Mouse (Mus musculus): ENCODE data around the gene Cmip.

Gene Cmip

DNA sequence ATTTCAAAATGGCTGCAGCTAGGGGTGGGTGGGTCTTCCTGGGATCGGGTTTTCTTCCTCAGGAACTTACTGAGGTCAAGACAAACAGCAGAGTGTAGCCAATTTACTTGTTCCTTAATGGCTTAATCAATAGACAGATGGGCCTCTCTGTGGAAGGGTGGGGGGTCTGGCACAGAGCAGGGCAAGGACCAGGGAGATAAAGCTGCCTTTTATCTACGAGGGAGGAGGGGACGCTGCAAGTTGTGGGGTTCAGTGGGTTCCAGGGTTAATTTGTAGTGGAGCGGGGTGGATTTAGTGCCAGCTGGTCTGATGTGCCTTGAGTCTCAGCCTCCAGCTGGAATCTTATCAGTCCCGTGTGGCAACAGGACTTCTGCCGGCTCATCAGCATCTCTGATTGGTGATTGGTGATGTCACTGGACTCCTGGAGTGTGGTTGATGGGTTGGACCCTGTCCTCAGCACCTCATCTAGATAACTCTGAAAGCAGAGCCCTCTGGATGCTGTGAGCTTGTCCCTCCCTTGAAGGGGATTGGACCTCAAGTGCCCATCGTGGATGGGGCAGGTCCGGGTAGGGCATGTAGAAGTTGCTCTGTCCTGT lies 65.9 kb downstream of the Cmip start:
- no peak for DNase-seq (ENCODE audit: low spot score)

DNA sequence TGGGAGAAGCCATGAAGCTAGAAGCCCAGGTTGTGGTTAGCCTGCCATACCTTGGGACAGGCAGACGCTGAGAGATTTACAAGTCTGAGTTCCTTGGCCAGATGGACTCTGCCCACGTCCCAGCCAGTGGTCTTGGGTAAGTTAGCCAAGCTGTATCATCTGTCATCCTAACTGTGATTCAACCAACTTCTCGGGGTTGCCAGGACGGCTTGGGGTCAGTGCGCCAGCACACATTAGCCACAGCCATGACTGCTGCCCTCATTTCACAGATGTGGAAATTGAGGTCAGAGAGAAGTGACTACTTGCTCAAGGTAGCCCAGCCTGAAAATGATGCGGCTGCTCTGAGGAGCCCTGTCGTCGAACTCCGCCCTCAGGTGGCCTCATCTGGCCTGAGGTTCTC lies 68.0 kb downstream of the Cmip start:
- no peak for DNase-seq (ENCODE audit: low spot score)

DNA sequence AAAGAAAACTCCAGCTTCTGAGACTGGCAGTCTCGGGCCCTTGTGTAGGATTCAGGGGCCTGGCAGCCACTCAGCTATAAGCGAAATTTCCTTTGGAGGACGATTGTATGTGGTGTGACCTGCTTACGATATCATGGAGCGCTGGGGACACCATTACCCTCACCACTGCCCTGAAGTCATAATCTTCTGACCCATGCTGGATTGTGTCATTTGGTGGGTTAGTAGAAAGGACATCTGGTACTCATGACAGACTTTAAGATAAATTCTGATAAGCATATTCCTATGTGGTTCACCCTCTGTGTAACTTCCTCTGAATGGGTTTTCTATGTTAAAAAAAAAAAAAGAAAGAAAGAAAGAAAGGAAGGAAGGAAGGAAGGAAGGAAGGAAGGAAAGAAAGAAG lies 69.9 kb downstream of the Cmip start:
- no peak for DNase-seq (ENCODE audit: low spot score)

DNA sequence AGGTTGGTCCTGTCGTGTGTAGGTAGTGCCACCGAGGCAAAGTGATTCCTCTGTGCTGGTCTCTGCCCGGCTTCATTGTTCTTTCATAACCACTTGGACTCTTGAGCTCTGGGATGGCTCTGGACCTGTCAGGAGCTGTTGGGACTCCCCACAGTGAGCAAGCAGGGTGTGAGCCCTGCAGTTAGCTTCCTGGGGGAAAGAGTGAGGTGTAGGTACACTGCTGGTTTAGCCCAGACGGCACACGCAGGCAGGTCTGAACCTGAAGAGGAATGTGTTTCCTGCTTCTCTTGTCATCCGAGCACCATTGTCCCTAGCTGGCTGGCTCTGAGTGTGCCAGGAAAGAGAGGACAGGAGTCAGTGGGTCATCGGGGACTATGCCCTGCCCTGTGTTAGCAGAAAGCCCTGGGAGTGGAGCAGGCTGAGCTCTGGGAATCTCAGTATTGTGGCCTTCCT lies 70.5 kb downstream of the Cmip start:
- no peak for DNase-seq (ENCODE audit: low spot score)

DNA sequence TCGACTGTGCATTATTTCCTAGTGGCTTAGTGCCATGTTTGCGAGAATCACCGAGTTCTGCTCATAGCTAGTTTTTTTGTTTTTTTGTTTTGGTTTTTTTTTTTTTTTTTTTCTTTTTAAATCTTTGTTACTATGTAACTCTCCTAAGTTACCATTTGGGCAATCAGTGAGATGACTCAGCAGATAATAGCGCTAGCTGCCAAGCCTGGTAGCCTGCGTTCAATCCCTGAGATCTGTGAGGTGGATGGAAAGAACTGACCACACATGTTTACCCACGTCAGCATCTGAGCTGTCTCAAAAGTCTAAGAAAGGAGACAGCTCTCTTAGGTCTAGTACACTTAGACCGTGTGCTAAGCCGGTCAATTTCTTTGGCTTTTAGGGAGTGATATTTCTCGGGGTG lies 71.9 kb downstream of the Cmip start:
- DNase-seq (ENCODE audit: low spot score): no peak

DNA sequence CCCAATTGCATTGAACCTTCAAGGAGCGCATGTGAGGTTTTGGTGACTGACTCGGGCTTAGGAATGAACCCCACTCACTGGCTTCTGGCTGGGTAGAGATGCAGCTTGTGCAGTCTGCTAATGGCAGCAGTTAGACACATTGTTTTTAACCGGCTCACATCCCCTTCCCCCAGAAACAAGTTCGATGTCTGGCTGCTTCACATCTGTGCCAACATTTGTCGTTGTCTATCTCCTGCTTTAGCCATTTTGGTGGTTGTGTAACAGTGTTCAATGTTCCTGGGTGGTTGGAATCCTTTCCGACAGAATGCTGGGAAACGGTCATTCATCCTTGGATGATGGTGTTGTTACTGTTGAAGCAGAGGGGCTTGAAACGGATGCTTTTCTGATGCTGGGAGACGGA lies 72.3 kb downstream of the Cmip start:
- no peak for DNase-seq (ENCODE audit: low spot score)

DNA sequence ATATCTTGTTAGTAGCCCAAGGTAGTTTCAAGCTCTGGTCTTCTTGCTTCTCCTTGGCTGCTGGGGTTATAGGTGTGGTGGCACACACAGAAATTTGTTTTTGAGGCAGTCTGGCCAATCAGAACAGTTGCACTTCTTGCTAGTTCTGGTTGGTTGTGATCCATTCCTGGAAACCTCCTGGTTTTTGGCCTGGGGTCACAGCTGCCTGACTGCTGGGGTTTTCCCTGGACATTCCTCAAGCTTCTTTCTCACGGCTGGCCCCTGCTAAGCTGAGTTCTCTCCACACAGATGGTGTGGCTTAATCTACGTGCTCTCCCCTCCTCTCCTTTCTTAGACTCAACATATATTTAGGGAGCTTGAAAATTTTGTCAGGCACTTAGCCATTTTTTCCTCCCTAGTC lies 73.0 kb downstream of the Cmip start:
- no peak for DNase-seq (ENCODE audit: low spot score)

DNA sequence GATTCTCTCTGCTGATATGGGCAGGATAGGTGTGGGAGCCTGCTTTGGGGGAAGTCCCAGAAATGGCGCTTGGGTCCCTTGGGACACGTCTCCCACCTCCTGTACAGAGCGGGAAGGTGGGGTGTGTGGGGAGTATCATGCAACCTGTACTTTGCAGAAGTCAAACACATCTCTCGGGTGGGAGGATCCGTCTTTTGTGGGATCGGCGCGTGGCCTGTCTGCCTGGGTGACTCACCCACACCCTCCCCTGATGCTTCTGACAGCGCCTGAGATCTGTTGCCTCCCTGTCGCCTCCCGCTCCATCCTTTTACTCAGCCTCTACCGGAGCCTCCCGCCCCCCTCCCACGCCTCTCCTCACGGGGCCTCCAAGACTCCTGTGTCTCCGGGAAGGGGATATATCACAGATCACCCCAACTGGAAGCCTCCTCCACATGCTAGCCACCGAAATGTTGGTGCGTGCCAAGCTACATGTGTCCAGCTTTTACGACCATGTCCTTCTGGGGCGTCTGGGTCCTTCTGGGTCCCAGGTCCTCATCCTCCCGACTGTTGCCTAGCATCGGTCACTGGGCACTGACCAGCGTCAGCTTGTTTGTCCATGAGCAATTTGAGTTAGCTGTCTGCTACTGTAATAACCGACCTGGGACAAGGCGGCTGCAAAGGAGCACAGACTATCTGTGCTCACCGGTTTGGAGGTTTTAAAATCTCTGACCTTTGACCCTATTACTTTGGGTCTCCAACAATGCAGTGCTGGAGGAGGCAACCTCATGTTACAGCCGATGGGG lies 75.6 kb downstream of the Cmip start:
- DNase-seq (ENCODE audit: low spot score): no peak

DNA sequence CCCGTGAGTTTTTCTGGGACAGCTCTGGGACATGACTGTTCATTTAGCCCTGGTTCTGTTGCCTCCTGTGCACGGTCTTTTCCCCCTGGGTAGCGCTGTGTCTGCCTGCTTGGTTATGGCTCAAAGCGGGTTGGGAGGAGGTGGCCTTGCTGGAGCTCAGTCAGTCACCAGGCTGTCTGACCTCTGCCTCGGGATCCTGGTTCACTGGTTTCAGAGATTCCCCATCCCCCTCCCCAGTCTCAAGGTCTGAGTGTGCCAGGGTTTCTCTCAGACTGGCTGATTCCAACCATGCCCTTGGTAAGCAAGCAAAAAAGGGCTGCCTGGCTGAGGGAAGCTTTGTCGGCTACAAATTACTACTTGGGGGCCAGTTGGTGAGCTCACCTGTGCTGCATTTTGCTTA lies 76.8 kb downstream of the Cmip start:
- DNase-seq (ENCODE audit: low spot score): no peak

DNA sequence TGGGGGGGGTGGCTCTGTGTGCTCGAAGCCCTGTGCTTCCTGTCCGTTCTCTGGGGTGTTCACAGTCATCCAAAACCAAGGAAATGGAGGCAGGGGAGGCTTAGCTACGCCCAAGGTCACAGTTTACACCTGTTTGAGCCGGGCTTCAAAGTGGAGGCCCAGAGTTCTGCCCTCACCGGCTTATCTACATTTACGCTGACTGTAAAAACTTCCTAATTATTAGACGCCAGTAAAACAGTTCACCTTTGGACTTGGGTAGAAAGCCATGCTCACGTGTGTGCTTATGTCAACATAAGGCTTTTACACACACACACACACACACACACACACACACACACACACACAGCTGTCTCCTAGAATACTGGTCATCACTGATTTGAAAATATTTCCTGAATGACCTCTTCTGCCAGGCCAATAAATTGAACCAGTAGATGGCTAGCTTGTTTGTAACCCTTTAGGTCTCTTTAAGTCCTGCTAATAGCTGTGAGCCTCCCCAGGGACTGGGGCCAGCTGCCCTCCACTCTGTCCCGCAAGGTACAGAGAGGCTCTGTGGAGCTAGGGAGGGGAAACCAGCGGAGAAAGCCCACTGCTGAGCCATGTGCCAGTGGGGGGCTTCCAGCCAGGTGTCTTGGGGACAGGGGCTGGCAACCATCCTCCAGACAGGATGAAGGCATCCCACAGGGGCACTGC lies 77.3 kb downstream of the Cmip start:
- DNase-seq (ENCODE audit: low spot score): no peak

DNA sequence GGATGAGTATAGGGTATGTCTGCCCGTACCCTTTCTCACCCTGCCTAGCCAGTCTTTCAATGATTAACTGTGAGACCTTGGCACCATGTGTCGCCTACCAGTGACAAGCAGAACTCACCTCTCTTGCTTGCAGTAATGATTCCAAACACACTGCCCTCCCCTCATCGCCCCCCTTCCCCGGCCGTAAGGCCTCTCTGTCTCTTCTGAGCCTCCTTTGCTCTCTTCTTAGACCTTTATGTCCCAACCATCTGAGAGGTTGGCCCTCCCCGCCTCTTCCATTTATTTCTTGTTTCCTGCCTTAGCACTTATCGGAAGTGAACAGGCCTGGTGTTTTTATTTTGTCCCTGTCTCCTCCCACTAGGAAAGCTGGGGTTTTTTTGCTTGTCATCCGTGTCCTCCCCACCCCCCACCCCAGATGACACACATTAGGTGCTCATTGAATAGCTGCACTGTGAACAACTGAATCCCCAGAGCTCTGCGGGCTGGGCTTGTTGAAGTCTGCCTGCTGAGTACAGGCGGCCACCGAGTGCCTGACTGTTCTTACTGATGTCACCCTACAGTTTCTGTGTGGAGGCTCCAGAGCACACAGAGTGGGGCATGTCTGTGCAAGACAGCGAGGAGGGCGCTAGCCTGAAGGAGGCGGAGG lies 78.0 kb downstream of the Cmip start:
- DNase-seq (ENCODE audit: low spot score): no peak

DNA sequence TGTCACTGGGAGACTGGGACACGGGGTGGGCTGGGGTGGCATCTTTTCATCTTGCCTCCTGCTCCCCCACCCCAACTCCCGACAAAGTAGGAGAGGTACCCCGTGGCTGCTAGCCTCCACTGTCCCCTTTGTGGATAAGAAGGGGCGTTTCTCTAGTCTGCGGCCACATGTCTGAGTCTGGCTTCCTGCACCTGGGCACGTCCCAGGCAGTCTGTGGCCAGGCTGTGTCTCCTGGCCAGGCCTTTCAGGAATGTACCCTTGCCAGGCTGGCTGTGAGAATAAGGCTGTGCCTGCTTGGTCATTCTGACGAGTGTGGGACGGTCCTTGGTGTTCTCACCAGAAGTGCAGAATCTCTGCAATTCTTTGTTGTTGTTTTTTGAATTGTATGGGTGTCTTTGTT lies 78.6 kb downstream of the Cmip start:
- no peak for DNase-seq (ENCODE audit: low spot score)

DNA sequence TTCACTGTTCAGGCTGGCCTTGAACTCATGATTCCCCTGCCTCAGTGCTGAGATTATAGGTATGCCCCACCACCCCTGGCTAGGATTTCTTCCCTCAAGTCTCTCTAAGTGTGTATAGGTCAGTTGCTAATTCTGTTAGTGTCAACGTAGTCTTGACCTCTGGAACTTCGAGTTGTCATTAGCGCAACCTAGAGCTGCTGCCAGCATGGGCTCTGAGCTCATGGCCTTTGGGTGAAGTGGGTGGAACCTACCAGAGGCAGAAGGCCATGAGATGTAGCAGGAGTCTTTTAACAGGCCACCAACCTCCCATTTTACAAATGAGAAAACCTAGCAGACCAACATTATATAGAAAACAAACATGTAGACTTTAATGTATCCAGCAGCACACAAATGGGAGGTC lies 80.3 kb downstream of the Cmip start:
- DNase-seq (ENCODE audit: low spot score): no peak

DNA sequence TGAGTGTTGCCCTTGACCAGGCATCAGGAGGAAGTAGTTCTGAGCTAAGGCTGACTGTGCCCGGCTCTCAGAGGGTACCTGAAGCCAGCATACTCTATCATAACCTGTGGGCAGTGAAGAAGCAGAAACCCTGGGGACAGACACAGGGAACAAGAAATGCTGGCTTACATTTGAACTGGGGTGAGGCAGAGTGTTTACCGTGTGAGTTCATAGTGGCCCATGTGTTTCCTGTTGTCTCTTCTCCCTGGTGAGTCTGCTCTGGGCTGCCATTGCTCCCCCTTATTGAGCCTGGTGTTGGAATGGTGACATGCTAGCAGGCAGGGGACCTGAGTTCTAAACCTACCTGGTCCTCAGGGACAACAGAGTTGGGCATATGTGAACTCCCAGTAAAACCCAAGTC lies 81.8 kb downstream of the Cmip start:
- DNase-seq (ENCODE audit: low spot score): no peak

DNA sequence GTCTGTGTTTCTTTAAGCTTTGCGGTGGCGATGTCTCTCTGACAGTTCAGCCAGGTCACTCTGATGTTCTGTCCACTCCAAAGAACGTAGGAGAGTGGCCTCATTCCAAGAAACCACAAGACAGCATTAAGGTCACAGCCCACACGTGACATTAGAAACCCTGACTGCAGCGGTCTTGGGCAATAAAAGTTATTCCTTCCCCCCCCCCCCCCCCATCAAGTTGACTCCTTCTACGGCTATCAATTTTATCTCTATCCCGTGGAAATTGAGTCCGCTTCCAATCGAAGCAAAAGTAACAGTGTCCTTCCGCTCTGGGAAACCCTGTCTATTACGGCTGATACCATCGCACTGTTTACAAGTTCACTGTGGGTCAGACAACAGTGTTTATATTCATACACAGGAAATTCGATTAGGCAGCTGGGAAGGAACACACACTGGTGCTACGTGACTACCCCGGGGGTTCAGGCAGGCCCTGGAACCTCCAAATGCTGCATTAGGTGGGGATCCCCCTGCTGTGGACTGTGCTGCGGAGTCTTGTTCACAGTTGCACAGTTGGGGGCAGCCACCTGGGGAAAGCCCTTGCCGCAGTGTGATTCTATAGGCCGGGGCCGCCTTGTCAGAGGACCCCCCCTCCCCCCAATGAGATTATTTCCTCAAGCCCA lies 82.6 kb downstream of the Cmip start:
- no peak for DNase-seq (ENCODE audit: low spot score)

DNA sequence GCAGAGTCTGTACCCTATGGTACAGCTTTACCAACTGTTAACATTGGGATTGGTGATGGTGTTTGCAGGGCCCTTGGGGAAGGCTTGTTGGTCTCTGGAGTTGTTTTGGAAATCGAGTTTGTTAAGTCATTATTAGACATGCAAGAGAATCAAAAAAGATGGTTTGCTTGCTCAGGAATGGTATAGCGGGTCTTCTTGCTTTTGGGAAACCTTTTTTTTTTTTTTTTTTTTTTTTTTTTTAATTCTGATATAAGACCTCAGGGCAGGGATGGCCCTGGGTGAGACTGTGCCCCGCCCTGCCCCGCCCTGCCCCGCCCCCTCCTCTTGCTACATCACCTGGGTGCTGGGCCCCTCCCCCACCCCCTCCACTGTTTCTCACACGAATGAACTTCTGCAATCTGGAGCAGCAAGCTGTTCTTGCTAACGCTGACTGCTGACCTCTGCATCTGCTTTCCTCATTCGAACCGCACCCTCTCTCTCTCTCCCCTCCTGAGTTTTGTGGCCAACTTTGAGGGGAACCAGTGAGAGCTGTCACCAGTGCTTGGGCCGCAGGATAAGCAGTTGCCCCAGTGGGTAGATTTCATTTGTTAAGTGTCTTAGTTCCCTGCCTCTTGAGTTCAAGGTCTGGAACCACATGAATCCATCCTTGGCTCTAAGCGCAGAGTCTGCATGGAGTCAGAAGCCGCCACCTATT lies 83.2 kb downstream of the Cmip start:
- DNase-seq (ENCODE audit: low spot score): no peak

DNA sequence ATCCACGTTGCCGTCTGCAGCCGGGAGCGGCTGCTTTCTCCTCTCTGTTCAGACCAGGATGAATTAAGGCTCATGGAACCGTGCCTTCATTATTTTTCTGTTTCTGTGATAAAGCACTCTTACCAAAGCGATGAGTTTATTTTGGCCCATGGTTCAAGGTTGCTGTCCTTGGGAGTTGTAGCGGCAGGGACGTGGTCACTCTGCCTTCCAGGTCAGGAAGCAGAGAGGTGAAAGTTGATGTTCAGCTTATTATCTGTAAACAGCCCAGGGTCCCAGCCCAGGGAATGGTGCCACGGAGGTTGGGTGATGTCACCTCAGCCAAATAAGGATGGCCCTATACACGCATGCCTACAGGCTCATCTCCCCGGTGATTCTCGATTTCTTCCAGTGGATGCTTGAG lies 83.9 kb downstream of the Cmip start:
- DNase-seq (ENCODE audit: low spot score): no peak

DNA sequence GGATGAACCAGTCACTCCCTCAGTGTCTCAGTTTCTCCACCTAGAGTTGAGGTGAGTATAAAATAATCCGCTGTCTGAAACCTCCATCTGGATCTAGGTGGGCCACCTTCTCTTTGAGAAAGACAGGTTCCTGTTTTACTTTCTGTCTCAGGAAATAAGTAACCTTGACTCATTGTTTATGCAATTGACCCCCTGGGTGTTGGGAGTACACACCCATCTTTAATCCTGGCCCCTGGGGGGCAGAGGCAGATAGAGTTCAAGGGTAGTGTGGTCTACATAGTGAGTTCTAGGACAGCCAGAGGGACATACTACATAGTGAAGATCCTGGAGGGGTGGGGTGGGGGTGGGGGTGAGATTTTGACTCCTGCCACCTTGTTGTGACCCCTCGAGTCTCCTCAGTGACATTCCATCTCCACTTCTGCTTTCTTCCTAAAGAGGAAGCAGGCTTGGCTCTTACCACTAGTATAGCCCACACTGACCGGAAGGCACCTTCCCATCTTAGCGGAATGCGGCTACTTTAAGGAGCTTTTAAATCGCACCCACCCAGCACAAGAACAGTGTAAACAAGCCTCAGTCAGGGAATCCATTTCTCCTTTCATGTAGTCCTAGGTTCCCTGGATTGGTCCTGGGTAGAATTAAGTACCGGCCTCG lies 86.0 kb downstream of the Cmip start:
- no peak for DNase-seq (ENCODE audit: low spot score)

DNA sequence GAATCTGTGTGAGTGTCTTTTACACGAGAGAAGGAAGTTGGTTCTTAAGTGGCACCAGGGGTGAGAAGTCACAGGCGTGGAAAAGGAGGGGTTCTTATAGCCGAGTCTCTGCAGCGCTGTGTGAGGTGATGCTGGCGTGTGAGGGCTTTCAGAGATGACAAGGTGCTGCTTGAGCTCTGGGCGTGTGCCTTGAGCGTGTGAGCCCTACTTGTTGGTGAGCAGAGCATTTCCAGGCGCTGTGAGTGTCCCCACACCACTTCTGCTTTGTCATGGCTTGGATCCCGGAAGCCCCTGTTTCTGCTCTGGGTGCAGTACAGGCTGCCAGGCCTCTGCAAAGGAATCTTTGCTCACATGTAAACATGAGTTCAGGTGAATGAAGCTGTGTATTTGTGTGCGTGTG lies 86.6 kb downstream of the Cmip start:
- no peak for DNase-seq (ENCODE audit: low spot score)

DNA sequence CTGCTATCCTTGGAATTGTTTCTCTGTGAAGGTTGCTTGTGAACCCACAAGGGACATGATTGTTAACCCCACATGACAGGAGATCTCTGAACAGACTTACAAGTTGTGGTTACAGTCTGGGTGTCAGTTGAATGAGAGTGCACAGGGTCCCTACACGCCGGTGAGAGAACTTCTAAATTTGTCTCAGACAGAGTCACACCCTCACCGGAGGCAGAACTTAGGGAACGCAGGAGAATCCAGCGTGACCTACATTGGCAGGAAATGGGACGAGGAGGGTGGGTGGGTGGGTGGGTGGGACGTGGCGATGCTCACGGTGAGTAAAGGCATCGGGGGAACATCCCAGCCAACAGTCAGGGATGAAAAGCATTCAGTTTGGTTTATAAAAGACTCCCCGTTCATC lies 88.0 kb downstream of the Cmip start:
- no peak for DNase-seq (ENCODE audit: low spot score)

DNA sequence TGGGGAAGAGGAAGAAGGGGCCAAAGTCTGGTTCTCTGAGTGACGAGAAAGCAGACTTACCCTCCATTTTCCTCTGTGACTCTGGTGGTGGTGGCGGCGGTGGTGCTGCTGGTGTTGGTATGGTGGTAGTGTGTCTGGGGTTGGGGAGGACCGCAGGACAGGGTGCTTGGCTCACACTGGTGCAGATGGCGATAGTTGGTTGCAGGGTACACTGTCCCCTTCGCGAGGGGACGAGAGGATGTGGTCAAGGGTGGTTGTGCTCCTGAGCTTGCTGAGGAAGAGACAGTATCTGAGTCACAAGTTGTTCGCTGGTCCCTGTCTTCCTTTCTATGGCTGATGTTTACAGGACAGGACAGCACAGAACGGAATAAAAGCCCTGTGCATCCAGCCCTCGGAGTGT lies 88.5 kb downstream of the Cmip start:
- no peak for DNase-seq (ENCODE audit: low spot score)

All from layer of hippocampus, adult 11-12 months (tissue).